Mouse (Mus musculus) neural tube, embryonic 10.5 days (tissue): ENCODE measurements around the gene Tead4.
"Not testable (repeated sequence)": the region's sequence is repeated elsewhere in the genome, so short reads cannot be mapped to it uniquely, and the experiment has no call there.

Source experiments
- DNase-seq: peaks from one replicate; pipeline ENCODE4 v3.0.0-alpha.2; 2017; ENCODE audit warnings: low spot score; ENCODE audit errors: extremely low spot score

Gene Tead4

DNA sequence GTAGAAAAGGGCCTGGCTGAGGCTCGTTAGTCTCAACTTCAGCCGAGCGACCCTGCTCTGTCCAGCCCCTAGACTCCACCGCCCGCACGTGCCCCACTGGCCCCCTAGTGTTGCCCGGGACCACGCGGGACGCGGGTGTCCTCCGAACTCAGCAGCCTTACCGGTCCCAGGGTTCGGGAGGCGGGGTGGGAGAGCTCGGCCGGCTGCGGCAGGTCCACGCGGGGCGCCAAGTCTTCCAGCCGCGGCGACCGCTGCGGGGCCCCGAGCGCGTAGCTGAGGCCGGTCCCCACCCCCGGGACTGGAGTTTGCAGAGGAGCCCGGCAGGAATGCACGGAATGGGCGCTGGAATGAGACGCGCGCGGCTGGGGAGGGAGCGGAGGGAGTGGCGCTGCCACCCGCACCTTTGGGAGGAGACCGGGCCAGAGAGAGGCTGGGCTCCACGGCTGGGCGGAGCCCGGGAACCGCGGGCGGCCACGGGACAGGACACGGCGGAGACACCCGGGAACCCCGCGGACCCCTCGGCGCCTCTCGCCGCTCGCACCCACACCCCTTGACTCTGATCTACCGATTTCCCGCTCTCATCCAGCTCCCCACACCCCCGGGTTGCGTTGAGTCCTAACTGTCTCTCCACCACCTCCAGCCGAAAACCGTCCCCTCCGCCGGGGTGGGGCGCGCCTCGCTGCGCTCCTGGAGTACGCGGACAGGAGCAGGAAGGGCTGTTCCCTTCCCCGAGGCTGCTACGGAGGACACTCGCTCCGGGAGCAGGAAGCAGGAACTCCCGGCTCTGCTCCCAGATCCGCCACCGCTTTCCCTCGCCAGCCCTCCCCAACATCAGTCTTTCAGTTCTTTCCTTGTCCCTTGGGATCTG, at the start of gene Tead4:
TSS of gene Tead4 (minus strand) at position 690 of the 868 bp plus-strand sequence.
- DNase-seq: peak; percentile 76

GRCm38 (mm10) chr6:128349711-128350110, 49.1 kb upstream of the Tead4 start:
- no peak for DNase-seq

GRCm38 (mm10) chr6:128346782-128347181, 46.2 kb upstream of the Tead4 start:
- DNase-seq: no peak

DNA sequence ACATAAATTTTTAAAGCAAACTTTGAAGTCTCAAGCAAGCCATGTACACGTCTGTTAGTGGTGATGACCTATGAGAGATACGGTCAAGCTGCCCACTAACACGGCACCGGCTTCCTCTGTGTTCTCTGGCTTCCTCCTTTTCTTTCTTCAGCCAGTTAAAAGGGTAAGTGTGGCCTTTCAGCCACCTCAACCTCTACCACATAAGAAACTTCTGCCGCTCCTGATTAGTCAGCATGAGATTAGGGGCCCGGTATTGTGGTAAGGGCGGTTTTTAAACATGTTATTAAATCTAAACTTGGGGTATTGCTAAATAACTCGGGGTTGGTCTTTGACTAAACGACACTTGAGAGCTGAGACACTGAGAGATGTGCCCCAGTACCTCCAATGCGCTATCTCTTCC, 45.0 kb upstream of the Tead4 start:
- no peak for DNase-seq

GRCm38 (mm10) chr6:128341956-128342723, 41.5 kb upstream of the Tead4 start:
- no peak for DNase-seq

DNA sequence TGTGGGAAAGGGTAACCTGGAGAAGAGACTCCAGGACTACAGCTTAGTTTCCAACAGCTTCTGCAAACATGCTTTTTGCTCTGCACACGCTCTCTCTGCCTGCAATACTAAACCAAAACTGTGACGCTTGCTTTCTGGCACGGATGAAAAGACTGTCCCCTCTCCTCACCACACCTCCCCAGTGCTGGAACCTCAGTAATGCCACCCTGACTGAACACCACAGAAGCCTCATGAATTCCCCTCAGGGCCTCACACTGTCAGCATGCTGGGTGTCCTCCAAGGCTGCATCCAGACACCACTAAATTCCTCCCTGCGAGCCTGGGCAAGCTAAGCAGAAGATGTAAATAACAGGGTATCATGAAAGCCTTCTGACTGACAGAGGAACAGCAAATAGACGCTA, 38.3 kb upstream of the Tead4 start:
- no peak for DNase-seq

DNA sequence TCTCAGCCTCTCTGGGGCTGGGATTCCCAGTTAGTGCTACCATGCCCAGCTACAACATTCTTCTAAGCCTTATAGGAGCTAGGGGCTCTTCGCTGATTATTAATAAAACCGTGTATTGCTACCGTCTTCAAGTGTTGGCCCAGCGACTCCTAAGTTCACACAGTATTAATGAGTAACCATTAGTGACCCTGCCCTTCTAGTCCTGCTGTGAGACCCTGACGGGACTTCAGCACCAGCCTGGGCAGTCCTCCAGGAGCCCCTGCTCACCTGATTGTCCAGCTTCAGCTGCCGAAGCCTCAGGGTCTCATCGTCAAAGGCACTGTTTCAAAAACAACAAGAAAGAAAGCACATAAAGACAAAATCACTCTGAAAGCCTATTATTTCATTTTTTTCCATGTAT, 36.8 kb upstream of the Tead4 start:
- DNase-seq: no peak

DNA sequence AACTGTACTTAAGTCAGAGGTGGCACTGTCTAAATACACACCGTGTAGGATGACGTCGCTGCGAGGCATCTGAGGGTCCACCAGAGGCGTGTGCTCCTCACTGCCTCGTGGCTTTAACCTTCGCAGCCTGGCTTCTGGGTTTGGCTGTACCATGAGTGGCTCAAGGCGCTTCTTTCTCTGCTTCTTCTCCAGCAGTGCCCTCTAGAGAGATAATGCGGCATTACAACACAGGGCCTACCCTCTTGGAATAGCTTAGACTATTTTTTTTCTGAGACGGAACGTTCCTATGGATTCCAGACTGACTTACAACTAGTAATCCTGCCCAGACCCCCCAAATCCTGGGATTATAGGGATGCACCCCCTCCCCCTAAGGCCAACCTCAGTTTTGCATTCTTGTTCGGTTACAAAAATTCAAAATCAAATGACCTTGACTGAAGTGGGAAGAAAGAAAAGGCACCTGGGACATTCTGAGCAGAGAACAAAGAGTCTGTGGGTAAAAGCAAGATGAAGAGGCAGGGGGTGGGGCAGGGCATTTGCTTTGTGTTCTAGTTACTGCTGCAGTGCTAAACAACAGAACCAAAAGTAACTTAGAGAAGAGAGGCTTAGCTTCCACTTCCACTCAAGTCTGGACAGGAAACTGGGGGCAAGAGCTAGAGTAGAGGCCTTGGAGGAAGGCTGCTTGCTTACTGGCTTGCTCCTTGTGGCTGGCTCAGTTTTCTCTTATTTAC, 33.9 kb upstream of the Tead4 start:
- DNase-seq: peak; percentile 57

DNA sequence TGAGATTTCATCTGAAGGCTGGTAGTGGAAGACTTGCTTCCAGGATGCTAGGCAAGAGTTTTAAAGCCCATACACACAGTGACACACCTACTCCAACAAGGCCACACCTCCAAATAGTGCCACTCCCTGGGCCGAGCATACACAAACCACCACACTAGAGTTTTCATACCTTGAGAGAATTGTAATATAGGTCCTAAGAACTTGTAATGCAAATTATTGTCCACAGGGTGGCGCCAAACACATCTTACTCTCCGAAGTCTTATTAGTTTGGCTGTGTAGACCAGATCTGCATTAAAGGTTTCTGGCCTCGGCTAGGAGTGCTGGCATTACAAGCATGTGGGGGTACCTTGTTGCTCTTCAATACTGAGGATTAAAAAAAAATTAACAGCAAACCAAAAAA, 17.7 kb upstream of the Tead4 start:
- peak; percentile 50 for DNase-seq

- no peak for DNase-seq
Observed at GRCm38 (mm10) chr6:128315597-128315996, 15.0 kb upstream of the Tead4 start.

DNA sequence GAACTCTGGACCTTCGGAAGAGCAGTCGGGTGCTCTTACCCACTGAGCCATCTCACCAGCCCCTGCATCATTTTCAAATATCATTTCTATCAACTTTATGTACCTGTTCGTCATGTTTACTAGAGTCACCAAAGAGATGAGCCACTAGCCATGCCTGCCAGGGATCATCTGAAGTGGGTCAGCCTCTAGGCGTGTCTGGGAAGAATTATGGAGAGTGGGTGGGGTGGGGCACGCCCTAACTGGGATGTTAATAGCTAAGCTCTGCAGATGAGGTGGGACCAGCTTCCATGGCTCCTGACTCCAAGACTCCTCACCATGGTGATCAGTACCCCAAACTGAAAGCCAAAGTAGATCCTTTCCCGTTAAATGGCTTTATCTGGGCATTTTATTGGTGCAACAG, 14.2 kb upstream of the Tead4 start:
- DNase-seq: no peak

- peak; percentile 92 for DNase-seq
Observed at GRCm38 (mm10) chr6:128308311-128308710, 7.7 kb upstream of the Tead4 start.

DNA sequence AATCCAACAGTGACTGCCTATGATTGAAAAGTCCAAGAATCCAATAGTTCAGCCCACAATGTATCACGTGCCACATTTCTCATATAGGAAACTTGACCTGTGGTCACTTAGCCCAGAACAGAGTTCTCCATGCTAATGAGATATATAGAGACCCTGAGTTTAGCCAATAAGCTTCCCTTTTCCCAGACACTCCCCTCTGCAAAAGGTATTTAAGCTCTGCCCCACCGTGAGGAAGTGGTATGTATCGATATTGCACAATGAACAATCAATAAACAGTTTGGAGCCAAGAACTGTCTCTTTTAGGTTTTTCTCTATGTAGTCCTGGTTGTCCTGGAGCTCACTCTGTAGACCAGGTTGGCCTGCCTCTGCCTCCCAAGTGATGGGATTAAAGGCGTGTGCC, 4.2 kb upstream of the Tead4 start:
- DNase-seq: no peak

DNA sequence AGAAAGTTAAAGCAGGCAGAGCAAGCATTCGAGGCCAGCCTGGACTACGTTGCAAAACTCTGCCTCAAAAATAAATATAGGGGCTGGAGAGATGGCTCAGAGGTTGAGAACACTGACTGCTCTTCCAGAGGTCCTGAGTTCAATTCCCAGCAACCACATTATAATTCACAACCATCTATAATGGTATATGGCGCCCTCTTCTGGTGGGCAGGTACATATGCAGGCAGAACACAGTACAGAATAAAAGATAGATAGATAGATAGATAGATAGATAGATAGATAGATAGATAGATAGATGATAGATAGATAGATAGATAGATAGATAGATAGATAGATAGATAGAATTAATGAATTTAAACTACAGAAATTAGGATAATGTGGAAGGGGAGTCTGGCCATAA, 2.0 kb upstream of the Tead4 start:
- not testable (repeated sequence) for DNase-seq

DNA sequence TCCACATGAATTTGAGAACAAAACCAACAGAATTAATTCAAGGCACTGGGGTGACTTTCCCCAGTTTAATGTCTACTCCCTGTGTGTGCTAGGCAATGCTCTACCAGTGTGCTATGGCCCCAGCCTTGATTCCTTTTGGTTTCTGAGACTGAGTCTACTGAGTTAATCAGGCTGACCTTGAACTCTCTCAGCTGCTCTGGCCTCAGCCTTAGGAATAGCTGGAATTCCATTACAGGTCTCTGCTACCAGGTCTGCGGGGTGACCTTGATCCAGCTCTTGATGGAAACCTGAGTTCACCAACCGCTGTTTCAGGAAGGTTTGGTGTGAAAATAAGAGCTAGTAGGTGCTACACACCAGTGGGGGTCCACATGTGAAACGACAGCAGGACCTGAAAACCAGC, 1.3 kb upstream of the Tead4 start:
- no peak for DNase-seq

DNA sequence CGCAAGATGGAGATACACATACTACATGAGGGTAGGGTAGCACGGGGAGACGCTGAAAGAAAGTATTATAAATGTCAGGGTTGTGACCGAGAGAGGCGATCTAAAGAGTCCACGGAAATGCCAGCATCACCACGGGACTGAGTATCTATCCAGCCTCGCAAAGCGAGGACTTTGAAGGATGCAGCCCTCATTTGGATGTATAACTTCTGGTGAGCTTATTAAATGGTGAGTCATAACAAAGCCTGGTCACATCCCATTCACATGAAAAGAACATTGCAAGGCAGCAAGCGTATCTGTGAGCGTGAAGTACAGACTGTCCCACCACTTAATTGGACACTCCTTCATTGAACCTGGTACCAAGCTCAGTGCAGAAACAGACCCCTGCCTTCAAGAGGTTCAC, 835 bp upstream of the Tead4 start:
- DNase-seq: no peak

DNA sequence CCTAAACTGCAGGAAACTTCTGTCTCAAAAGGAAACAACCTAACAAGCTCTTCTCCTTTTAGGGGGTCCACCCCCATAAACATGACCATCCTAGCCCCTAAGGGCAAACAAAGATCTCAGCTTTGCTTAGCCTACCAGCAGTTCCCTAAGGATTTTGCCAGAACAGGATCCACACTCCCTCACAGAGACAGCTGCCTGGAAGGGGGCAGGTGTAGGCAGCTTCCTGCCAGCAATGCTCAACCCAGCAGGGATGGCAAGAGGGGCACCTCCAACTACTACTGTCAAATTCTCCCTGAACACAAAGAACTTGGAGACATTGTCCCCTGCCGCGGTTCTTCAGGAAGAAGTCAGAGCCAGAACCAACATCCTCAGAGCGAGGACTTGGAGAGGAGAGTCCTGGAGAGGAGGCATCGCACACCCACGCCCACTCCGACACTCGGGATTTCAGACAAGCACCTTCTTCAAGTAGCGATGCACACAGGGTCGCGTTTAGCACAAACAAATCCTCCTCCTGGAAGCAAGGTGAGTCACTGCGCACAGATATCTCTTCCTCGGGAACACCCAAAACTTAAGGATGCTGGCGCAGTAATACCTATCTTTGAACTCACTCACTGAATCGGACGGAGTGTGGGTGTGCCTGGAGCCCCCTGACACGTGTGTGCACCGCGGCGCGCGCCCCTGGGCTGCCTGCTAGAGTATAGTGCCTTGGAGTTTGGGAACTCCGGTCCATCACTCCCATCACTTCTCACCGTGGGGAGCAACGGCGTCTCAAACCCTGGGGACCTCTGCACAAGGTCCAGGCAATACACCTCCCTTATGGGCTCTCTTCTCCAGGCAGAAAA, 1.1 kb downstream of the Tead4 start:
- DNase-seq: peak; percentile 33

- no peak for DNase-seq
Observed at GRCm38 (mm10) chr6:128298246-128298645, 2.4 kb downstream of the Tead4 start.

GRCm38 (mm10) chr6:128296750-128297393, 3.8 kb downstream of the Tead4 start:
- DNase-seq: no peak
